Mouse (Mus musculus) C2C12 (cell line): ENCODE data around the gene Efhc2.

Experiments
- CTCF ChIP-seq: IDR thresholded peaks from one replicate; pipeline ENCODE4 v1.5.1; 2011; ENCODE audit not compliant: control insufficient read depth, insufficient read depth, insufficient read length
- MAX ChIP-seq: IDR thresholded peaks from one replicate; pipeline ENCODE4 v1.6.1; 2011; ENCODE audit warnings: mild to moderate bottlenecking, control low read depth
- MYOG ChIP-seq: IDR thresholded peaks from one replicate; pipeline ENCODE4 v1.6.1; 2011; ENCODE audit not compliant: control insufficient read depth, insufficient read length; ENCODE audit errors: extremely low read depth
- USF1 ChIP-seq: IDR thresholded peaks from one replicate; pipeline ENCODE4 v1.6.1; 2011; ENCODE audit warnings: low read depth, mild to moderate bottlenecking, control low read depth, moderate library complexity

DNA sequence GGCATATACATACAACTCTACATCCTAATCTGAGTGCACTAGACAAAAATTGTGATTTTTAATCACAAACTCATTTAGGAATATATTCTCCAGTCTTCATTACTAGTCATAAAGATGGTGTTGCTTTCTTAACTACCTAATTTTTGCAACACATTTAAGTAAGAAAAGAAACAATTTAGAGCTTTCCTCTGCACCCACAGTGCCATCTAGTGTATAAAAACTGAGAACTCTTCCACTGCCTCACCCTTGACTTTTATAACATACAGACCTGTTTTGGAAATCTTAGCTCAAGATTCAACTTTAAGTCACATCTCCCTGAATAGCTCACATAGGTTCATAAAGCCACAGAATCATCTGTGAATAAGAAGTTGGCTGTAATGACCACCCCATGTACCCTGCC lies 101.7 kb downstream of the Efhc2 start:
- no peak for TF ChIP-seq CTCF
- TF ChIP-seq USF1, result no peak
- no peak for TF ChIP-seq MAX
- no peak for TF ChIP-seq MYOG
